Mouse (Mus musculus) myocyte (in vitro differentiated cells): ENCODE data around the gene Shroom3.

Source experiments
- CEBPB ChIP-seq: IDR thresholded peaks from 2 replicates; pipeline ENCODE4 v1.6.1; 2011; ENCODE audit warnings: mild to moderate bottlenecking, moderate library complexity; ENCODE audit not compliant: poor library complexity, insufficient read depth, severe bottlenecking
- E2F4 ChIP-seq: IDR thresholded peaks from one replicate; pipeline ENCODE4 v1.6.1; 2011; ENCODE audit warnings: mild to moderate bottlenecking, control low read depth, moderate library complexity; ENCODE audit not compliant: insufficient read depth
- MAX ChIP-seq: IDR thresholded peaks from one replicate; pipeline ENCODE4 v1.6.1; 2011; ENCODE audit warnings: low read depth, mild to moderate bottlenecking, control low read depth
- MYOD1 ChIP-seq, 3 experiments: IDR thresholded peaks; one replicate each; pipeline ENCODE4 v1.6.1; 2011; ENCODE audit warnings: control low read depth in 2 of 3, low read depth in 2 of 3, mild to moderate bottlenecking in 2 of 3, moderate library complexity in 1 of 3; ENCODE audit not compliant: insufficient read length in 2 of 3, control insufficient read depth in 1 of 3
- MYOG ChIP-seq, 3 experiments: IDR thresholded peaks; one replicate each; pipeline ENCODE4 v1.6.1; 2011; ENCODE audit warnings: control low read depth in 2 of 3, low read depth in 2 of 3, mild to moderate bottlenecking in 2 of 3; ENCODE audit not compliant: insufficient read length in 2 of 3, control insufficient read depth in 1 of 3, insufficient read depth in 1 of 3
- POLR2A ChIP-seq: IDR thresholded peaks from one replicate; pipeline ENCODE4 v1.6.1; 2011; ENCODE audit warnings: low read depth, mild to moderate bottlenecking, control low read depth, moderate library complexity; ENCODE audit not compliant: insufficient read length
- POLR2AphosphoS2 ChIP-seq: IDR thresholded peaks from one replicate; pipeline ENCODE4 v1.6.1; 2011; ENCODE audit warnings: low read depth, control low read depth; ENCODE audit not compliant: insufficient read length
- REST ChIP-seq: IDR thresholded peaks from one replicate; pipeline ENCODE4 v1.6.1; 2011; ENCODE audit warnings: mild to moderate bottlenecking, control low read depth, moderate library complexity; ENCODE audit not compliant: insufficient read depth, insufficient read length
- SRF ChIP-seq: IDR thresholded peaks from one replicate; pipeline ENCODE4 v1.6.1; 2011; ENCODE audit warnings: low read depth; ENCODE audit not compliant: control insufficient read depth, insufficient read length
- TCF12 ChIP-seq: IDR thresholded peaks from one replicate; pipeline ENCODE4 v1.6.1; 2011; ENCODE audit warnings: mild to moderate bottlenecking, control low read depth; ENCODE audit not compliant: poor library complexity, insufficient read depth, severe bottlenecking
- TCF3 ChIP-seq: IDR thresholded peaks from one replicate; pipeline ENCODE4 v1.6.1; 2011; ENCODE audit warnings: low read depth, control low read depth; ENCODE audit not compliant: insufficient read length
- USF1 ChIP-seq: IDR thresholded peaks from one replicate; pipeline ENCODE4 v1.6.1; 2011; ENCODE audit warnings: low read depth, mild to moderate bottlenecking, control low read depth, moderate library complexity

DNA sequence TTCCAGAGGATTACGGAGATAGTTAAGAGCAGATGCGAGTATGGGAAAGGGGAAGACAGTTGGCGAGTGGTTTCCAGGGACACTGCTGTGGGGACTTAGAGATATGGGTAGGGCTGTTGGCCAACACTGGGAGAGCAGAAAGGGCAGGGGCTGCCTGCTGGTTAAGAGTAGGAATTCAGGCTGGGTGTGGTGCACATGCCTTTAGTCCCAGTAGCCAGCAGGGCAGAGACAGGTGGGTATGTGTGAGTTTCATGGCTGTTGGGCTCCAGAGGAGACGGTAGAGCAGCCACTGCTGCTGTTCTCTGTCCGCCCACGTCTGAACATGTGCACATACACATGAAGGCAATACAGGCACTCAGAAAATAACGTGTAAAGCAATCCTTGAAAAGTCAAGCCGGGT lies 237.7 kb downstream of the Shroom3 start:
- TF ChIP-seq MAX (no peak), USF1 (no peak), POLR2A (no peak), MYOG (IDR thresholded peaks at IDR 0.05; ENCODE audit: control insufficient read depth in 1 of 3, insufficient read depth in 1 of 3, insufficient read length in 2 of 3, low read depth in 2 of 3) (peak; percentile 46 to 92 (median 79)), TCF3 (peak; percentile 19), POLR2AphosphoS2 (no peak), MYOD1 (IDR thresholded peaks at IDR 0.05; ENCODE audit: control insufficient read depth in 1 of 3, insufficient read length in 2 of 3, low read depth in 2 of 3) (peak; percentile 19 to 88 (median 76)), TCF12 (peak; percentile 18), E2F4 (no peak), CEBPB (no peak), SRF (no peak), REST (no peak)
